Mouse (Mus musculus) spleen, adult 2 months (tissue): ENCODE measurements around the gene Krtap28-13.

Source experiments
- CTCF ChIP-seq: fragments of 200-500 bp; IDR thresholded peaks from 2 replicates; pipeline ENCODE4 v1.5.1; 2011; ENCODE audit warnings: mild to moderate bottlenecking, inconsistent platforms; ENCODE audit not compliant: insufficient read depth, insufficient read length, insufficient replicate concordance; ENCODE audit errors: extremely low read depth
- POLR2A ChIP-seq: fragments of 200-500 bp; IDR thresholded peaks from 2 replicates; pipeline ENCODE4 v1.6.1; 2011; ENCODE audit warnings: low read depth, low read length, inconsistent platforms

DNA sequence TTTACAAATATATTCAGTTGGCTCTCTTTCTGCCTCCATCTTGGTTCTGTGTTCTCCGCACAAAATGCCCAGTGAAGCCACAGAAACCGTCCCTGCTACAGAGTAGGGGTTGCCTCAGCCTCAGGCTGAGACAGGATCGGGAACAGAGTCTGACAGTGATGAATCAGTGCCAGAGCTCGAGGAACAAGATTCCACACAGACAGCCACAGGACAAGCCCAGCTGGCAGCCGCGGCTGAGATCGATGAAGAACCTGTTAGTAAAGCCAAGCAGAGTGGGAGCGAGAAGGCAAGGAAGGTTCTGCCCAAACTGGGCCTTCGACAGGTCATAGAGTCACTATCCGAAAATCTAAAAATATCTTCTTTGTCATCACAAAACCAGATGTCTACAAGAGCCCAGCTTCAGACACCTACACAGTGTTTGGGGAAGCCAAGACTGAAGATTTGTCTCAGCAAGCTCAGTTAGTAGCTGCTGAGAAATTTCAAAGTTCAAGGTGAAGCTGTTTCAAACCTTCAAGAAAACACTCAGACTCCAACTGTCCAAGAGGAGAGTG lies 45.3 kb upstream of the Krtap28-13 start:
- TF ChIP-seq CTCF (no peak), POLR2A (no peak)
